Mouse (Mus musculus): ENCODE results near the gene Klhl22.
A peak's percentile ranks its signal among the peaks of the same experiment; 100 is the strongest.

- TF ChIP-seq EP300 (IDR thresholded peaks at IDR 0.05; ENCODE audit: low read length), result no peak
- peak; percentile 8 to 63; a peak in 3 of 4 replicates for TF ChIP-seq CTCF (conservative IDR thresholded peaks at IDR 0.05 in 1 of 2, IDR thresholded peaks at IDR 0.05 in 1 of 2; ENCODE audit: low read depth in 2 of 2, low read length in 2 of 2)
- no peak for TF ChIP-seq E2F4 (IDR thresholded peaks at IDR 0.05; ENCODE audit: insufficient replicate concordance, low read depth, low read length)
- no peak for TF ChIP-seq POLR2A (IDR thresholded peaks at IDR 0.05; ENCODE audit: low read depth, low read length)
- TF ChIP-seq ZC3H11A (IDR thresholded peaks at IDR 0.05; ENCODE audit: low read depth, low read length), result no peak
- no peak for TF ChIP-seq POLR2AphosphoS2 (IDR thresholded peaks at IDR 0.05; ENCODE audit: low read depth, low read length)
- no peak for TF ChIP-seq NRF1 (IDR thresholded peaks at IDR 0.05; ENCODE audit: low read depth, low read length)
- no peak for TF ChIP-seq MYC (IDR thresholded peaks at IDR 0.05; ENCODE audit: low read depth, low read length)
- TF ChIP-seq ZKSCAN1 (IDR thresholded peaks at IDR 0.05; ENCODE audit: borderline replicate concordance, low read depth, low read length), result no peak
Measured at GRCm38 (mm10) chr16:17771117-17771865, 11.9 kb downstream of the Klhl22 start.

All from CH12.LX (cell line).